Mouse (Mus musculus) neural tube, embryonic 12.5 days (tissue): ENCODE measurements around the gene Nol4l. TPM values are rescaled to one million over a fixed set of nuclear protein-coding genes. Genes with fewer than 3 reads are reported as not detected.

Source experiments
- ATAC-seq: fragments of 200-750 bp; cut with Nextera tagmentation; 2 replicates; pipeline ENCODE4 v1.8.0; 2017; ENCODE audit warnings: low read depth, mild to moderate bottlenecking, moderate TSS enrichment, moderate library complexity; ENCODE audit not compliant: low FRiP score
- H3K27ac ChIP-seq: fragments of 300-500 bp; sonication (generic); 2 replicates; pipeline ENCODE4 v1.5.1; 2016
- H3K27me3 ChIP-seq: fragments of 300-500 bp; sonication (generic); replicated peaks from 2 replicates; pipeline ENCODE4 v1.6.1; 2016; ENCODE audit warnings: mild to moderate bottlenecking
- H3K36me3 ChIP-seq: fragments of 300-500 bp; sonication (generic); 2 replicates; pipeline ENCODE4 v1.6.1; 2016; ENCODE audit warnings: mild to moderate bottlenecking
- H3K4me1 ChIP-seq: fragments of 300-500 bp; sonication (generic); 2 replicates; pipeline ENCODE4 v1.6.1; 2016
- H3K4me2 ChIP-seq: fragments of 300-500 bp; sonication (generic); replicated peaks from 2 replicates; pipeline ENCODE4 v1.6.1; 2016; ENCODE audit warnings: mild to moderate bottlenecking
- H3K4me3 ChIP-seq: fragments of 300-500 bp; sonication (generic); 2 replicates; pipeline ENCODE4 v1.5.1; 2016
- H3K9ac ChIP-seq: fragments of 300-500 bp; sonication (generic); 2 replicates; pipeline ENCODE4 v1.6.1; 2016; ENCODE audit warnings: mild to moderate bottlenecking
- H3K9me3 ChIP-seq: fragments of 300-500 bp; sonication (generic); 2 replicates; pipeline ENCODE4 v1.6.1; 2016; ENCODE audit warnings: mild to moderate bottlenecking
- WGBS: fragments of 180-500 bp; shearing (Covaris S2); methylation state at CpG from one replicate; pipeline ENCODE4 v1.1.7; 2016; 5-methylcytosine and 5-hydroxymethylcytosine counted together
- polyA plus RNA-seq: library from polyadenylated mRNA; unstranded; fragments of >200 nt; fragmentation: Nextera tagmentation; extraction: Ambion mirVana; gene quantifications from 2 replicates; pipeline ENCODE4 v1.2.1, GENCODE M21; 2016

Nol4l gene
- polyA plus RNA-seq, 1 experiment from 2014 or later, result 39.9 TPM

DNA sequence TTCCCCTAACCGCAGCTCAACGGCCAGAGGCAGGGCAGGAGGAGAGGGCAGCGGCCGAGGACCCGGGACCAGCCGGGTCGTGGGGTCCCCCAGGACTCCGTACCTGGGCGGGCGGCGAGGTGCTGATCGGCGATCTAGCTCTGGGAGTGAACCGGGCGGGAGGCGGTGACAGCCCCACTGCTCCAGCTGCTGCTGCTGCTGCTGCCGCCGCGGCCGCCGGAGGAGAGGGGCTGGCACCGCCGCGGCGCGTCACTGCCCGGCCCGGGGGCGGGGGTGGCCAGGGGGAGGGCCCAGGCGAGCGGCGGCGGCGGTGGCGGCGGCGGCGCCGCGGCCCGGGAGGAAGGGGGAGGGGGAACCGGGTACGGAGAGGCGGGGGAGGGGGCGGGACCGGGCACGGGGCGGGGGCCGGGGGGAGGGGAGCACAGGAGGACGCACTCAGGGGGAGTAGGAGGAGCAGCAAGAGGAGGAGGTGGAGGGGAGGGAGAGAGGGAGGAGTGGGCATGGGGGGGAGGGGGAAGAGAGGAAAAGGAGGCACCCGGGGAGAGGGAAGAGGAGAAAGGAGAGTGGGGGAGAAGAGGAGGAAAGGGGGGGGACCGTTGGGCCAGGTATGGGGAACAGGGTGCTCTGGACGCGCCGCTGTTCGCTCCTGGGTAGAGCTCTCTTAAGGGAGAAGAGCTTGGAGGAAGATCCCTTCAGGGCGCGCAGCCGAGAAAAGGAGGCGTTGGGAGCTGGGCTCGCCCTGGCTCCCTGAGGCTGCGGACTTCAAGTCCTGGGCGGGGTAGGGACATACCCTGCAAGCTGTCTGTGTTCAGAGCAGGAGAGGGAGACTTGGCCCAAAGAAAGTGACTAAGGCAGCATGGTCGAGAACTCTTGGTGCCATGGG lies 85.3 kb downstream of the Nol4l start:
- Histone ChIP-seq H3K4me2 (peak overlapping the region; percentile 98), H3K27ac (peak overlapping the region; percentile 96), H3K27me3 (no peaks in the 10 kb centered on the region), H3K36me3 (no peaks in the 10 kb centered on the region), H3K9ac (peak overlapping the region; percentile 97), H3K4me1 (peaks cover 36% of the 10 kb centered on the region), H3K4me3 (peak overlapping the region; percentile 94), H3K9me3 (no peaks in the 10 kb centered on the region)
- peak; percentile 59 for ATAC-seq
- under 1% methylated on average over 39 of the region's 64 CpGs for WGBS

DNA sequence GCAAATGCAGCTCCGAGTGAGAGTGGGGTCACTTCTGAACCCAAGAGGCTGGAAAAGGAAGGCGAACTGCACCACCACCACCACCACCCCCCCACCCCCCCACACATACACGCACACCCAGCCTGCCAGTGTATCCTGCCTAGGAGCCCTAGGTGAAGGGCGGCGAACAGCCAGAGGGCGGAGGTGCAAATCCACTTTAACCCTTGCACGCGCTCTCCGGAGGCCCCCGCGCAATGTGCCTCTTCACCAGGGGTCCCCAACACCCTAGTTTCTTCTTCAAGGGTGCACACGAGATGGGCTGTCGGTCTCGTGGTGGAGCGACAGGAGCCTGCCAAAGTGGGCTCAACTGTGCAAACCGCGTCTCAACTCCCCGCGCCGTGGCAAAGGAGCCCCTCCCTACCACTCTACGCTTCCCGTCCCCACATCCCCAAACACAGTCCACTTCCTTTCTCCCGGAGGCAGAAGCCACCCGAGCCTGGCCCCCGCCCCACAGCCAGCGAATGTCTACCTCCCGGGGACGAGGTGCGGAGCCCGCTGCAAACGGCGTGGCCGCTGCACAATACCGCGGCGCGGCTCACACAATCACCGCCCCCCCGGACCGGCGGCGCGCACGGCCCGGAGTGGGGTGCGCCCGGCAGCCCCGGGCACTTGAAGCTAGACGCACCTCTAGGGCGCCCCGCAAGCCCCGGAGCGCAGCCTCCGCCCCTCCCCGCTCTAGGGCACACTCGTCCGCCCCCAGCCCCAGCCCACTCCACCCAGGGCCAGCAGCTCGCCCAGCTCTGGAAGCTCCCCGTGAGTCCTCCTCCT lies 86.1 kb downstream of the Nol4l start:
- Histone ChIP-seq H3K9me3 (no peaks in the 10 kb centered on the region), H3K4me3 (peak overlapping the region; percentile 94), H3K27me3 (no peaks in the 10 kb centered on the region), H3K4me2 (peak overlapping the region; percentile 98), H3K36me3 (no peaks in the 10 kb centered on the region), H3K27ac (peak overlapping the region; percentile 96), H3K9ac (peak overlapping the region; percentile 97), H3K4me1 (peaks cover 36% of the 10 kb centered on the region)
- peak; percentile 42 for ATAC-seq
- WGBS, result 1% methylated on average over 59 of the region's 59 CpGs

DNA sequence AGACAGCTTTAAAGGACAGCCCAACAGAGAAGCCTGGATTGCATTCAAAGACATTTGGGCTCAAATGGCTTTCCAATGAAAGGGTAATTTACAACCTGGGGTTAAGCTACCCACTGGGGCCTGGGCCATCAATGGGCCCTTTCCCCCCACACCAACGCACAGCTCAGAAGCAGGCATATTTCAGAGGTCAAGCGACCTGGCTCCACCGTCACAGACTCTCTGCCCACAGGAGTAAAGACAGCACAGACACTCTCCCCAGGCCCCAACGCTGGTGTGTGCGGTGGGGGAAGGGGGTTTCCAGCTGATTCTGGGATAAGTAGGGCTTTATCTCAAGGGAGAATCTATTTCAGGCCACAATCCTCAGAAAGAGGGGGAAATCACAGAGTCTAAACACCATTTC lies 87.1 kb downstream of the Nol4l start:
- H3K27me3 ChIP-seq, result no peaks in the 10 kb centered on the region
- peak overlapping the region; percentile 94 for H3K4me3 ChIP-seq
- WGBS, result 3% methylated on average over 5 of the region's 5 CpGs
- peak overlapping the region; percentile 96 for H3K27ac ChIP-seq
- ATAC-seq, result no peak
- peak overlapping the region; percentile 97 for H3K9ac ChIP-seq
- H3K9me3 ChIP-seq, result no peaks in the 10 kb centered on the region
- no peaks in the 10 kb centered on the region for H3K36me3 ChIP-seq
- H3K4me2 ChIP-seq, result peak overlapping the region; percentile 98
- H3K4me1 ChIP-seq, result peaks cover 43% of the 10 kb centered on the region

DNA sequence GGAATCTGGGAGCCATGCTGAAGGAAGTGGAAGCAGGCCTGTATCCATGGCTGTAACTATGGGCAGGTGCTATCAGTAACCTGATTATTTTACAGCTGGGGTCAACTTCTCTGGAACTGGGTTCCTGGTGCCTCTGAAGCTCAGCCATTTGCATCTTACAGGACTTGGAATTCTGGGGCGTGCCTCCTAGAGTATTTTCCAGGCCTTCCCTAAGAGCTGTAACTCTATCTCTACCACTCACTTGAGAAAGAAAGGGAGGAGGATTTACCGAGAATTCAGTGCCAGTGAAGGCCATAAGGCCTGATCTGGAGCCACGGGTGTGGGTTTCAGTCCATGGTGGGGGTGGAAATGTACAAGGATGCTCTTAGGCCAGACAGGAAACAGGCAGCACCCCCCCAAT lies 88.5 kb downstream of the Nol4l start:
- WGBS, result 33% methylated on average over 3 of the region's 3 CpGs
- H3K4me3 ChIP-seq, result 0 out of 2 replicates have a peak overlapping the region, but pooled peaks have one; percentile 0
- H3K36me3 ChIP-seq, result 0 out of 2 replicates have a peak, but pooled peaks cover 2% of the 10 kb centered on the region
- H3K9me3 ChIP-seq, result no peaks in the 10 kb centered on the region
- H3K4me1 ChIP-seq, result peaks cover 56% of the 10 kb centered on the region
- no peak for ATAC-seq
- no peaks in the 10 kb centered on the region for H3K27me3 ChIP-seq
- peak overlapping the region; percentile 98 for H3K4me2 ChIP-seq
- H3K9ac ChIP-seq, result no peak overlapping the region
- no peak overlapping the region for H3K27ac ChIP-seq

DNA sequence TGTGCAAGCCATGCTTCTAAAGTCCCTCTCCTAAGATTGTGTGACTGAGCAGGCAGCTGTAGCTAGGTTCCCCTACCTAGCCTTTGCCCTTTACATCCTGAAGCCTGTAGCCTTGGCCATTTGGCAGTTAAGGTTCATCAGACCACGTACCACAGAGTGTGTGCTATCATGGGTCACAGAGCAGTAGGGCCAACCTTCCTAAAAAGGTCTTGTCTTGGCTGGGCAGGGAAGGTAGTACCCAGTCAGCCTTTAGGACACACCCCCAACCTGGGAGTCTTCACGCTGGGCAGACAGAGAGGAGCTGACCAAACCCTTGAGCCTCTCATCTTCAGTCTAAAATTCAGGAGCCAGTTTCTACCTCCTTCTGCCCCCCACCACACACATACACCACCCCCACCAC lies 89.0 kb downstream of the Nol4l start:
- no peak overlapping the region for H3K4me3 ChIP-seq
- H3K9ac ChIP-seq, result no peak overlapping the region
- peak overlapping the region; percentile 98 for H3K4me2 ChIP-seq
- peaks cover 7% of the 10 kb centered on the region; the same call in 1 of the 2 replicates for H3K36me3 ChIP-seq
- 41% methylated on average over 2 of the region's 2 CpGs for WGBS
- H3K4me1 ChIP-seq, result peaks cover 58% of the 10 kb centered on the region
- no peaks in the 10 kb centered on the region for H3K9me3 ChIP-seq
- no peaks in the 10 kb centered on the region for H3K27me3 ChIP-seq
- H3K27ac ChIP-seq, result no peak overlapping the region
- ATAC-seq, result no peak

DNA sequence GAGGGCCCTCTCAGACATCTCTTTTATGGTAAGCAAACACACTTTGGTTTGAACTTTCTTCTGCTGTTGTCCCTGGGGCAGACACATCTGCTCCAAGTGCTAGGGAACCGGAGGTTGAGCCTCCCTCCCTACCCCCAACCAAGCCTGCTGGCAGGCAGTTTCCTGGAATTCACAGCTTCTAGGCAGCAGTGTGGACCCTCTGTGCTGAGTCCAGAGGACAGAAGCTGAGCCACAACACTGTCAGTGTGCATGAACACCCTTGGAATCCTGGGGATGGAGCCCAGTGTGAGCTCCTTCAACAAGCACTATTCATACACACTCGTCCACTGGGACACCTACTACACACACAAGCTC lies 92.5 kb downstream of the Nol4l start:
- Histone ChIP-seq H3K36me3 (peaks cover 29% of the 10 kb centered on the region), H3K4me3 (no peak overlapping the region), H3K27me3 (no peaks in the 10 kb centered on the region), H3K9me3 (no peaks in the 10 kb centered on the region), H3K4me1 (peaks cover 86% of the 10 kb centered on the region), H3K27ac (no peak overlapping the region), H3K4me2 (peak overlapping the region; percentile 35), H3K9ac (no peak overlapping the region)
- WGBS, result 24% methylated on average over 2 of the region's 2 CpGs
- ATAC-seq, result no peak

DNA sequence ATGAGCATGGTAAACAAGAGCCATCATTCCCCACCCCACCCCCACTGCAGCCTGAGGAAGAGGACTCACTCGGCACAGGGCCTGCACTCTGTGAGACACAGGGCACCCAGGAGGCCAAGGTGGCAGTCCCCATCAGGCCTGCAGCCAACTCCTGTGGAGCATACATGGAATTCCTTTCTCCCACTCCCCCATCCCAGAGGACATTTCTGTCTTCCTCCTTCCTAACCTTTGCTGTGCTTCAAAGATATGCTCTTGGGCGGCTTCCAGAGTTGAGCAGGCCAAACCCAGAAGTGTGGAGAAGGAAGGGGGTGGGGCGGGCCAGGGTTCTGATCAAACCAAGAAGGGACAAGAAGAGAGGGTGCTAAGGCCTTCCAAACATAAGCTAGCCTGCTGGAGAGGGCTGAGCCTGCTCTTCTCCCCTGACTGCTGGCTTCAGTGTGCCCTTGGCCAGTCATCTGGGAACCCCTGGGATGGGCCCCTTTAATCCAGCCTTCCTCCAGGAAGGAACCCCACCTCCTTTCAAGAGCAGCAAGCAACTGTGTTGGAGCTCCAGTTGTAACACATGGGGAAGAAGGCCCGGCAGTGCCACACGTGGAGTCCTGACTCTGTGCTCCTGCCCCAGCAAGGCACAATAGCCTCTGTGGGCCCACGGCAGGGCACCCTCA lies 93.0 kb downstream of the Nol4l start:
- Histone ChIP-seq H3K27ac (no peak overlapping the region), H3K9ac (peak overlapping the region; percentile 40; the same call in 1 of the 2 replicates), H3K4me1 (peaks cover 86% of the 10 kb centered on the region), H3K27me3 (no peaks in the 10 kb centered on the region), H3K9me3 (no peaks in the 10 kb centered on the region), H3K36me3 (peaks cover 31% of the 10 kb centered on the region), H3K4me2 (peak overlapping the region; percentile 35), H3K4me3 (no peak overlapping the region)
- WGBS, result 29% methylated on average over 6 of the region's 6 CpGs
- no peak for ATAC-seq

DNA sequence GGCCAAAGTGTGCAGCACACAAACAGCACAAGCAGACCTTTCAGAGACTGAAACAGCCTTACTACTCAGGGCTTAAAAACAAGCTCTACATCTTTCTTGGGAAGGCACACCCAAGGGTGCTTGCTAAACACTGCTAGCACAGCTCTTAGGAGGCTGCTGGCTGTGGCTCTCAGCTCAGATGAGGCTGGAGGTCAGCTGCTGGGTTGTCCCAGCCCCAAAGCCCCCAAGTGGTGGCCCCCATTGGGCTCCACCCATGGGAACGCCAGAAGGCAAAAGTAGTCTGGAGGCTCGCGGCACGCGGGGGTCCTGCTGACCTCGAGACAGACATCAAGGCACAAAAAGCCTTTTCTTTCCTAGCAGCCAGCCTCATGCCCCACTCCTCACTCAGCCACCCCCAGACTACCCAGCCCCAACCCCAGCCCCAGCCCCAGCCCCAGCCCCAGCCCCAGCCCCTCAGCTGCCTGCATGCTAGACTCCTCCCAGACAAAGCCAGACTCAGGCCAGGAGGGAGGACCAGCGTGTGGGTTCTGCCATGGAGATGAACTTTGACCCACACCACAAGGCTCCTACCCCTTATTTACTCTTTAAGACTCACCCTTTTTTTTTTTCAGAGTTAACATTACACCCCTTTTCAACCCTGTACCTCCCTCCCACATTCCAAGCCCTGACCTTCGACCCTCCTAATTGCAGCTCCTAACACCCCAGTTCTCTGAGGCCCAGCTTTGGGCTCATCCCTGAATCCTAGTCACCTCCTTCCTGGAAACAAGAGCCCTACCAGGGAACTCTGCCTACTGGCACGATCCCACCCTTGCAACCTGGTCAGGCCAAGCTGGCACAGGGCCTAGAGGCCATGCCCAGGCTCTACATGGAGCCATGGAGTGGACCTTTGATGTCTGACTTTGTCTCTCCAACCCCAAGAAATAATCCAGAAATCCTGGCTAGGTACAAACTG lies 94.6 kb downstream of the Nol4l start:
- H3K9ac ChIP-seq, result 0 out of 2 replicates have a peak overlapping the region, but pooled peaks have one; percentile 33
- H3K4me3 ChIP-seq, result no peak overlapping the region
- no peaks in the 10 kb centered on the region for H3K27me3 ChIP-seq
- peak; percentile 32; the same call in 1 of the 2 replicates for ATAC-seq
- peaks cover 47% of the 10 kb centered on the region for H3K36me3 ChIP-seq
- 0 out of 2 replicates have a peak overlapping the region, but pooled peaks have one; percentile 1 for H3K4me2 ChIP-seq
- H3K4me1 ChIP-seq, result peaks cover 71% of the 10 kb centered on the region
- no peaks in the 10 kb centered on the region for H3K9me3 ChIP-seq
- peak overlapping the region; percentile 43; the same call in 1 of the 2 replicates for H3K27ac ChIP-seq
- 6% methylated on average over 9 of the region's 9 CpGs for WGBS

DNA sequence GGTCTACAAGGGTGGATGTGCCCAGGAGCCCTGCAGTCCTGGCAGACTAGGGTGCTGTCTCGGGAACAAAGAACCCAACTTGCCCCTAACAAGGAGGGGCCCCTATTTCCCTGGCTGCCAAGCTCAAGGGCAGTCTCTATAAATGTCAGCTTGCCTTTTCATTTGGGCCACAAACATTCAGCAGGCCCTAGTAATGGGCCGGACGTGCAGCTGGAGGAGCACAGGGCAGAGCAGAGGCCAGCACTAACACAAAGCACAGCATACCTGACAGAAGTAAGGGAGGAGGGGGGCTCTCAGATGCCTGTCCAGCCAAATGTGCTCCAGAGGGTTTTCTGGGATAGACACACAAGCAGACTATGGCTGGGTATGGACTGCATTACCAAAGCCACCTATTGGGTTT lies 95.9 kb downstream of the Nol4l start:
- Histone ChIP-seq H3K4me1 (peaks cover 68% of the 10 kb centered on the region), H3K27ac (peak overlapping the region; percentile 5; the same call in 1 of the 2 replicates), H3K9me3 (no peaks in the 10 kb centered on the region), H3K9ac (no peak overlapping the region), H3K4me2 (no peak overlapping the region; the same call in 1 of the 2 replicates), H3K27me3 (no peaks in the 10 kb centered on the region), H3K36me3 (peaks cover 60% of the 10 kb centered on the region), H3K4me3 (no peak overlapping the region)
- WGBS, result 44% methylated on average over 3 of the region's 3 CpGs
- ATAC-seq, result no peak

DNA sequence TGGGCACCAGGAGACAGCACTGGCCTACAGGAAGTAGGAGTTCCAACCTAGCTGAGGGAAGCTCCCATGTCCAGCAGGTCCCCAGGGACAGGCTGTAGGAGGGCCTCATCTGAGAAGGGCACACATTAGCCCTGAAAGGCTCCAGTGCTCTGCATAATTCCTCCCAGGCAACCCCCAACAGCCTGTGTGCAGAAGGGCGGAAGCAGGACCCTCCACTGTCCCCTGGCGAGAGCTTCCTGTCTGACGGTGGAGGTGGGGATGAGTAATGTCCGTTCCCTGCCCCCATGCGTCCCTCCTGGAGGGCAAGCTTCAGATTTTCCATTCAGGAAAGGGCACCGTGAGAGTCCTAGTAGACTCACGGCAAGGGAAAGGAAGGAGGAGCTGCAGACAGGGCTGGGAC lies 97.3 kb downstream of the Nol4l start:
- H3K9ac ChIP-seq, result no peak overlapping the region
- H3K36me3 ChIP-seq, result peaks cover 68% of the 10 kb centered on the region
- ATAC-seq, result no peak
- H3K9me3 ChIP-seq, result no peaks in the 10 kb centered on the region
- H3K4me1 ChIP-seq, result peaks cover 65% of the 10 kb centered on the region
- H3K27me3 ChIP-seq, result no peaks in the 10 kb centered on the region
- H3K4me3 ChIP-seq, result no peak overlapping the region
- 13% methylated on average over 7 of the region's 7 CpGs for whole genome bisulfite sequencing
- H3K4me2 ChIP-seq, result peak overlapping the region; percentile 6; the same call in 1 of the 2 replicates
- H3K27ac ChIP-seq, result peak overlapping the region; percentile 0; the same call in 1 of the 2 replicates

DNA sequence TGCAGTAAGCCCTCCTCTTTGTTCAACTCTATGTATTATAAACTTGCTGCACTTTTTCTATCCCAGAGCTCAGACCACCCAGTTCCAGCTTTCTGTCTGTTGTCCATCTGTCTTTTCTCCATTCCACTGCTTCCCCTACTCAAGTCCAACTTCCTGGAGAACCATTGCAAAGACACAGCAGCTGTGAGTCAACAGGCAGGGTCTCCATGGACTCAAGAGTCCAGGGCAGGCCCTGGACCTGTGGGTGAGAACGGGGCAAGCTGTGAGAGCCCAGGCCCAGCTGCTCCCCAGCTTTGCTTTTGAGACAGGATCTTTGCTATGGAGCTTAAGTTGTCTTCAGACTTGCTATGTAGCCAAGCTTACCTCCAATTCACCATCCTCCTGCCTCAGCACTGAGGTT lies 99.2 kb downstream of the Nol4l start:
- Histone ChIP-seq H3K9ac (no peak overlapping the region), H3K27me3 (no peaks in the 10 kb centered on the region), H3K27ac (no peak overlapping the region), H3K4me1 (peaks cover 63% of the 10 kb centered on the region), H3K4me2 (no peak overlapping the region), H3K36me3 (peaks cover 63% of the 10 kb centered on the region), H3K4me3 (no peak overlapping the region), H3K9me3 (no peaks in the 10 kb centered on the region)
- 100% methylated on average over 1 of the region's 1 CpGs for WGBS
- ATAC-seq, result no peak
